Mouse (Mus musculus) midbrain, embryonic 16.5 days (tissue): ENCODE measurements around the gene Anapc16. TPM values are rescaled to one million over a fixed set of nuclear protein-coding genes. Genes with fewer than 3 reads are reported as not detected.

Experiments used
- ATAC-seq: fragments of 200-750 bp; cut with Nextera tagmentation; 2 replicates; pipeline ENCODE4 v1.8.0; 2017; ENCODE audit warnings: moderate TSS enrichment
- H3K27ac ChIP-seq: fragments of 300-500 bp; sonication (generic); 2 replicates; pipeline ENCODE4 v1.5.1; 2014; ENCODE audit warnings: mild to moderate bottlenecking, low read length, mixed read lengths
- H3K27me3 ChIP-seq: fragments of 300-500 bp; sonication (generic); 2 replicates; pipeline ENCODE4 v1.6.1; 2014; ENCODE audit warnings: low read depth, low read length, mixed read lengths; ENCODE audit not compliant: control insufficient read depth, insufficient read depth
- H3K36me3 ChIP-seq: fragments of 300-500 bp; sonication (generic); 2 replicates; pipeline ENCODE4 v1.6.1; 2014; ENCODE audit warnings: mild to moderate bottlenecking, low read length, moderate library complexity, mixed read lengths; ENCODE audit not compliant: control insufficient read depth, insufficient read depth
- H3K4me1 ChIP-seq: fragments of 300-500 bp; sonication (generic); 2 replicates; pipeline ENCODE4 v1.6.1; 2014; ENCODE audit warnings: mild to moderate bottlenecking, low read length, mixed read lengths; ENCODE audit not compliant: control insufficient read depth, insufficient read depth
- H3K4me2 ChIP-seq: fragments of 300-500 bp; sonication (generic); 2 replicates; pipeline ENCODE4 v1.6.1; 2014; ENCODE audit warnings: mild to moderate bottlenecking, low read length, mixed read lengths
- H3K4me3 ChIP-seq: fragments of 300-500 bp; sonication (generic); 2 replicates; pipeline ENCODE4 v1.5.1; 2014; ENCODE audit warnings: low read depth, mild to moderate bottlenecking, low read length, moderate library complexity, mixed read lengths
- H3K9ac ChIP-seq: fragments of 300-500 bp; sonication (generic); 2 replicates; pipeline ENCODE4 v1.6.1; 2014; ENCODE audit warnings: low read depth, low read length, mixed read lengths
- H3K9me3 ChIP-seq: fragments of 300-500 bp; sonication (generic); replicated peaks from 2 replicates; pipeline ENCODE4 v1.6.1; 2014; ENCODE audit warnings: mild to moderate bottlenecking, low read length, mixed read lengths; ENCODE audit not compliant: control insufficient read depth, poor library complexity, severe bottlenecking
- whole genome bisulfite sequencing: fragments of 180-500 bp; shearing (Covaris S2); extraction: QIAGEN DNeasy Blood & Tissue Kit; methylation state at CpG from one replicate; pipeline ENCODE4 v1.1.7; 2014; 5-methylcytosine and 5-hydroxymethylcytosine counted together
- polyA plus RNA-seq: library from polyadenylated mRNA; unstranded; fragments of >200 nt; fragmentation: Nextera tagmentation; extraction: Ambion mirVana; gene quantifications from 2 replicates; pipeline ENCODE4 v1.2.1, GENCODE M21; 2015

The Anapc16 gene
- polyA plus RNA-seq, 1 experiment from 2014 or later, result 98.9 TPM

GRCm38 (mm10) chr10:59945416-59945815, 57.5 kb downstream of the Anapc16 start:
- Histone ChIP-seq H3K36me3 (no peaks in the 10 kb centered on the region), H3K4me3 (no peak overlapping the region), H3K27me3 (no peaks in the 10 kb centered on the region), H3K4me2 (no peak overlapping the region), H3K9me3 (no peaks in the 10 kb centered on the region), H3K27ac (no peak overlapping the region), H3K9ac (no peak overlapping the region), H3K4me1 (peaks cover 26% of the 10 kb centered on the region)
- ATAC-seq, result no peak
- 93% methylated on average over 3 of the region's 3 CpGs for WGBS

GRCm38 (mm10) chr10:59943421-59943989, 59.4 kb downstream of the Anapc16 start:
- Histone ChIP-seq H3K4me1 (peaks cover 11% of the 10 kb centered on the region), H3K27ac (peak overlapping the region; percentile 65), H3K27me3 (no peaks in the 10 kb centered on the region), H3K4me3 (peak overlapping the region; percentile 20), H3K36me3 (no peaks in the 10 kb centered on the region), H3K9me3 (no peaks in the 10 kb centered on the region), H3K9ac (peak overlapping the region; percentile 37), H3K4me2 (peak overlapping the region; percentile 51)
- ATAC-seq, result peak; percentile 34
- WGBS, result 38% methylated on average over 13 of the region's 13 CpGs

GRCm38 (mm10) chr10:59942847-59943420, 60.0 kb downstream of the Anapc16 start:
- ATAC-seq, result peak; percentile 74
- H3K9ac ChIP-seq, result peak overlapping the region; percentile 37
- H3K9me3 ChIP-seq, result no peaks in the 10 kb centered on the region
- H3K36me3 ChIP-seq, result no peaks in the 10 kb centered on the region
- H3K4me2 ChIP-seq, result peak overlapping the region; percentile 51
- WGBS, result 2% methylated on average over 16 of the region's 16 CpGs
- no peaks in the 10 kb centered on the region for H3K27me3 ChIP-seq
- peaks cover 11% of the 10 kb centered on the region for H3K4me1 ChIP-seq
- peak overlapping the region; percentile 20 for H3K4me3 ChIP-seq
- H3K27ac ChIP-seq, result peak overlapping the region; percentile 65

GRCm38 (mm10) chr10:59942281-59942846, 60.6 kb downstream of the Anapc16 start:
- ATAC-seq, result peak; percentile 59
- no peaks in the 10 kb centered on the region for H3K36me3 ChIP-seq
- 44% methylated on average over 21 of the region's 21 CpGs for WGBS

GRCm38 (mm10) chr10:59939081-59939480, 63.9 kb downstream of the Anapc16 start:
- H3K4me2 ChIP-seq, result no peak overlapping the region
- H3K9ac ChIP-seq, result no peak overlapping the region
- H3K36me3 ChIP-seq, result no peaks in the 10 kb centered on the region
- ATAC-seq, result no peak
- H3K4me1 ChIP-seq, result peaks cover 11% of the 10 kb centered on the region
- 53% methylated on average over 1 of the region's 1 CpGs for WGBS
- no peaks in the 10 kb centered on the region for H3K9me3 ChIP-seq
- no peaks in the 10 kb centered on the region for H3K27me3 ChIP-seq
- no peak overlapping the region for H3K27ac ChIP-seq
- H3K4me3 ChIP-seq, result no peak overlapping the region

More at GRCm38 (mm10) chr10:59942281-59942846, 60.6 kb downstream of the Anapc16 start:
- H3K9ac ChIP-seq, result peak overlapping the region; percentile 37
- peak overlapping the region; percentile 51 for H3K4me2 ChIP-seq
- H3K27ac ChIP-seq, result peak overlapping the region; percentile 65
- no peaks in the 10 kb centered on the region for H3K27me3 ChIP-seq
- peak overlapping the region; percentile 20; the same call in 1 of the 2 replicates for H3K4me3 ChIP-seq
- no peaks in the 10 kb centered on the region for H3K9me3 ChIP-seq
- H3K4me1 ChIP-seq, result peaks cover 11% of the 10 kb centered on the region

- no peak for ATAC-seq
- 84% methylated on average over 5 of the region's 5 CpGs for WGBS
- Histone ChIP-seq H3K4me1 (peaks cover 11% of the 10 kb centered on the region), H3K27me3 (no peaks in the 10 kb centered on the region), H3K9ac (no peak overlapping the region), H3K9me3 (no peaks in the 10 kb centered on the region), H3K36me3 (no peaks in the 10 kb centered on the region), H3K4me3 (no peak overlapping the region), H3K27ac (no peak overlapping the region), H3K4me2 (no peak overlapping the region)
These were observed 64.3 kb downstream of the Anapc16 start for GRCm38 (mm10) chr10:59938662-59939061.

Other genes with a start within 250 kb of the Anapc16 start
- 18.5 and 19.1 TPM in 2 replicates for gene Dnajb12, start 123.6 kb downstream of the Anapc16 start, polyA plus RNA-seq
- gene Ddit4, start 51.3 kb downstream of the Anapc16 start, polyA plus RNA-seq, result 52.7 and 66.3 TPM in 2 replicates
- 54.0 and 54.5 TPM in 2 replicates for gene Ascc1, start 330 bp downstream of the Anapc16 start, polyA plus RNA-seq
- gene Spock2, start 103.1 kb upstream of the Anapc16 start, polyA plus RNA-seq, result 115 and 129 TPM in 2 replicates
- 0.97 and 1.0 TPM in 2 replicates for gene Chst3, start 216.1 kb upstream of the Anapc16 start, polyA plus RNA-seq